Mouse (Mus musculus) MEL (cell line): Measurements from ENCODE around the gene Efcab2.

ENCODE experiments used
- CHD1 ChIP-seq: IDR thresholded peaks from 2 replicates; pipeline ENCODE4 v1.6.1; 2012; ENCODE audit warnings: low read depth, mild to moderate bottlenecking, inconsistent platforms, low read length, improper control_type of control experiment
- CTCF ChIP-seq, 3 experiments: IDR thresholded peaks in 2 of 3; conservative IDR thresholded peaks in 1 of 3; 2 replicates each; pipeline ENCODE4 v1.5.1; 2011 to 2012; ENCODE audit warnings: low read length in 3 of 3, low read depth in 2 of 3, mild to moderate bottlenecking in 2 of 3, improper control_type of control experiment in 1 of 3, inconsistent platforms in 1 of 3, mixed read lengths in 1 of 3, moderate library complexity in 1 of 3; ENCODE audit not compliant: control insufficient read depth in 1 of 3, insufficient read depth in 1 of 3, poor library complexity in 1 of 3, severe bottlenecking in 1 of 3
- EP300 ChIP-seq, 2 experiments: IDR thresholded peaks; 2 replicates each; pipeline ENCODE4 v1.6.1; 2011; ENCODE audit warnings: improper control_type of control experiment in 2 of 2, low read length in 2 of 2, low read depth in 1 of 2, mild to moderate bottlenecking in 1 of 2
- GATA1 ChIP-seq: IDR thresholded peaks from 2 replicates; pipeline ENCODE4 v1.6.1; 2011; ENCODE audit warnings: low read depth, low read length, improper control_type of control experiment
- JUND ChIP-seq: IDR thresholded peaks from 2 replicates; pipeline ENCODE4 v1.6.1; 2011; ENCODE audit warnings: low read depth, mild to moderate bottlenecking, improper control_type of control experiment, low read length
- MAZ ChIP-seq: IDR thresholded peaks from 2 replicates; pipeline ENCODE4 v1.6.1; 2012; ENCODE audit warnings: low read depth, mild to moderate bottlenecking, inconsistent platforms, low read length, improper control_type of control experiment
- MYC ChIP-seq: IDR thresholded peaks from 2 replicates; pipeline ENCODE4 v1.6.1; 2011; ENCODE audit warnings: low read depth, mild to moderate bottlenecking, low read length, improper control_type of control experiment, moderate library complexity
- TAL1 ChIP-seq: IDR thresholded peaks from 2 replicates; pipeline ENCODE4 v1.6.1; 2012; ENCODE audit warnings: mild to moderate bottlenecking, inconsistent platforms, low read length, moderate library complexity, mixed read lengths
- ZKSCAN1 ChIP-seq: IDR thresholded peaks from 2 replicates; pipeline ENCODE4 v1.6.1; 2012; ENCODE audit warnings: low read depth, mild to moderate bottlenecking, inconsistent platforms, low read length, improper control_type of control experiment, moderate library complexity

GRCm38 (mm10) chr1:178406765-178407645 is 1.1 kb downstream of the Efcab2 start:
- no peak for TF ChIP-seq MAZ
- no peak for TF ChIP-seq MYC
- TF ChIP-seq CTCF (IDR thresholded peaks at IDR 0.05 in 2 of 3, conservative IDR thresholded peaks at IDR 0.05 in 1 of 3; ENCODE audit: control insufficient read depth in 1 of 3, insufficient read depth in 1 of 3, low read depth in 2 of 3, low read length in 3 of 3, poor library complexity in 1 of 3, severe bottlenecking in 1 of 3): no peak
- no peak for TF ChIP-seq JUND
- no peak for TF ChIP-seq TAL1
- no peak for TF ChIP-seq EP300 (IDR thresholded peaks at IDR 0.05; ENCODE audit: low read depth in 1 of 2, low read length in 2 of 2)
- TF ChIP-seq GATA1: no peak
- TF ChIP-seq CHD1: no peak
- no peak for TF ChIP-seq ZKSCAN1
